ENCODE assay signal across 21 mouse cellular contexts in genomic region chr1:170434146-170434545, GRCm38 (mm10).
"Had no signal": no experiment of that assay in that cellular context is flagged by ENCODE, and none has a peak within 500 bp of the region (broad histone marks: within the 10 kb centered on the region; RNA-seq: fewer than 3 reads in every experiment).

No protein-coding gene starts in this region.

- H3K27ac ChIP-seq: heart, adult 2 months; heart, embryonic 13.5 days; heart, embryonic 15.5 days; hindbrain, embryonic 13.5 days; hindbrain, embryonic 15.5 days; hindbrain, postnatal 0 days; limb, embryonic 13.5 days; limb, embryonic 15.5 days; liver, embryonic 12.5 days; liver, embryonic 14.5 days had no signal

- ATAC-seq: forebrain, postnatal 0 days; hindbrain, postnatal 0 days; intestine, embryonic 16.5 days; liver, embryonic 12.5 days had no signal

- DNase-seq: forebrain, postnatal 0 days; gastrocnemius, postnatal 14 days; gastrocnemius, postnatal 36 days; heart, adult 2 months; heart, postnatal 14 days; heart, postnatal 36 days; kidney, postnatal 10 days; layer of hippocampus, adult 9-11 months; layer of hippocampus, postnatal 36 days; left cerebral cortex, postnatal 4 days had no signal

- H3K9ac ChIP-seq: forebrain, postnatal 0 days; heart, embryonic 13.5 days; heart, embryonic 15.5 days; hindbrain, embryonic 13.5 days; hindbrain, embryonic 15.5 days; limb, embryonic 13.5 days; limb, embryonic 15.5 days; liver, embryonic 12.5 days; liver, embryonic 14.5 days had no signal

- H3K9me3 ChIP-seq: heart, embryonic 13.5 days; heart, embryonic 15.5 days; hindbrain, embryonic 13.5 days; hindbrain, embryonic 15.5 days; limb, embryonic 13.5 days; limb, embryonic 15.5 days; liver, embryonic 12.5 days had no signal

- H3K4me2 ChIP-seq: heart, embryonic 11.5 days; heart, embryonic 13.5 days; heart, embryonic 15.5 days; hindbrain, embryonic 13.5 days; hindbrain, embryonic 15.5 days; limb, embryonic 13.5 days; limb, embryonic 15.5 days; liver, embryonic 12.5 days had no signal

- H3K4me3 ChIP-seq: heart, adult 2 months; heart, embryonic 13.5 days; heart, embryonic 15.5 days; hindbrain, embryonic 13.5 days; hindbrain, embryonic 15.5 days; limb, embryonic 13.5 days; limb, embryonic 15.5 days; liver, embryonic 12.5 days had no signal

- H3K27me3 ChIP-seq: heart, embryonic 13.5 days; heart, embryonic 15.5 days; hindbrain, embryonic 15.5 days; limb, embryonic 13.5 days; limb, embryonic 15.5 days; liver, embryonic 12.5 days had no signal

- H3K36me3 ChIP-seq: heart, embryonic 13.5 days; heart, embryonic 15.5 days; hindbrain, embryonic 13.5 days; hindbrain, embryonic 15.5 days; limb, embryonic 13.5 days; limb, embryonic 15.5 days; liver, embryonic 12.5 days had no signal

- H3K4me1 ChIP-seq: liver, embryonic 12.5 days had no signal
